Mouse (Mus musculus) kidney, postnatal 14 days (tissue): ENCODE measurements around the gene Kxd1.
A peak's percentile ranks its signal among the peaks of the same experiment; 100 is the strongest.
"Not testable (repeated sequence)": the region's sequence is repeated elsewhere in the genome, so short reads cannot be mapped to it uniquely, and the experiment has no call there.

Source experiments
- DNase-seq: peaks from one replicate; pipeline ENCODE4 v3.0.0; 2022; ENCODE audit warnings: mixed read lengths

The Kxd1 gene

DNA sequence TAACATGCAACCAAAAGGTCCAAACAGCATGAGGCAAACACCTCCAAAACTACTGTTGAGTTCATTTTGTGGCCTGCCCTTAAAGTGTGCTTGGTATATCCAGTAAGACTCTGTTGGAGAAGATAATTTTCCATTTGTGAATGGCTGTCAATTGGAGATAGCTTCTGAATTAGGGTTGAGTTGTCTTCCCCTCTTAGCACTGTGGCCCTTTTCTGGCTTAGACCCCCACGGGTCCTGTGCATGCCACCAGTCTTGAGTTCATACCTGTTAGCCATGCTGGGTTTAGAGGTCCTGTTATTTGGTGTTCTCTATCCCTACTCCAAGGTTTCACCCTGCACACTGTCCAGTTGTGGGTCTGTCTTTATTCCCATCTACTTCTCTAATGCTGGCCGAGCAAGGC is 16.0 kb downstream of the Kxd1 start:
- DNase-seq = no peak

DNA sequence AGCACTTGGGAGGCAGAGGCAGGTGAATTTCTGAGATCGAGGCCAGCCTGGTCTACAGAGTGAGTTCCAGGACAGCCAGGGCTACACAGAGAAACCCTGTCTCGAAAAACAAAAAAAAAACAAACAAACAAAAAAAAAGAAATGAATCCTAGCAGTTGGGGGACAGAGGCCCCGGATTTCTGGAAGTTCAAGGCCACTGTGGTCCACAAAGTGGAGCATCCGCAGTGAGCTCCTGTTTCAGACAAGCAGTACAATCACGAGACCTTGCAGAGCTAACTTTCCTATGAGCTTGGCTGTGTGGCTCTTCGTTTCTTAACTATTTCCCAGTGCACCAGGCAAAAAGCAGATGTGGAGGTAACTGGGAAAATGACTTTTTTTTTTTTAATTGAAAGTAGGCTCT is 16.6 kb downstream of the Kxd1 start:
- DNase-seq = not testable (repeated sequence)

- DNase-seq = peak; percentile 98
Observed at GRCm38 (mm10) chr8:70510228-70510915, 17.4 kb downstream of the Kxd1 start, which contains the start of gene Uba52. Uba52 (minus strand) TSS chr8:70510801.

DNA sequence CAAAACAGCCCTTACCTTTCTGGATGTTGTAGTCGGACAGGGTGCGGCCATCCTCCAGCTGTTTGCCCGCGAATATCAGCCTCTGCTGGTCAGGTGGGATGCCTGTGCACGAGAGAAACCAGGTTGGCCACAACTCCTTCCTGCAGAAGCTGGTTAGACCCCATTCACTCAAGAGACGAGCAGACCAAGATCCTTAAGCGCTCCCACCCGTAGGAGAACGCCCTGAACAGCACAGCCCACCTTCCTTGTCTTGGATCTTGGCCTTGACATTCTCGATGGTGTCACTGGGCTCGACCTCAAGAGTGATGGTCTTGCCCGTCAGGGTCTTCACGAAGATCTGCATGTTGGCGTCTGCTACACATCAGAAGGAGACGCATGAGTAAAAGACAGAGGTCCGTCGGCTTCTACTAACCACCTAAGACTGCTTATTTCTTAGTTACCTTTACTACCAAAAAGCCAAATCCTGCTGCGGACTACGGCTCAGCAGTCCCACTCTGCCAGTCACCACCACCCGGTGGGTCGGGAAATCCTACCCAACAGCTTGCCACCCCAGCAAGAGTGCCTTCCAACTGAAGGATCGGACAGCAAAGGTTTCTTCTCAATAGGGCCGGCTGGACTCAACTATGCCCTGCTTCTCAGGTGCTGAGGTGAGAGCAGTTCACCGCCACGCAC is 18.3 kb downstream of the Kxd1 start:
- DNase-seq = no peak

- DNase-seq = no peak
Observed at GRCm38 (mm10) chr8:70507027-70507393, 20.7 kb downstream of the Kxd1 start.

DNA sequence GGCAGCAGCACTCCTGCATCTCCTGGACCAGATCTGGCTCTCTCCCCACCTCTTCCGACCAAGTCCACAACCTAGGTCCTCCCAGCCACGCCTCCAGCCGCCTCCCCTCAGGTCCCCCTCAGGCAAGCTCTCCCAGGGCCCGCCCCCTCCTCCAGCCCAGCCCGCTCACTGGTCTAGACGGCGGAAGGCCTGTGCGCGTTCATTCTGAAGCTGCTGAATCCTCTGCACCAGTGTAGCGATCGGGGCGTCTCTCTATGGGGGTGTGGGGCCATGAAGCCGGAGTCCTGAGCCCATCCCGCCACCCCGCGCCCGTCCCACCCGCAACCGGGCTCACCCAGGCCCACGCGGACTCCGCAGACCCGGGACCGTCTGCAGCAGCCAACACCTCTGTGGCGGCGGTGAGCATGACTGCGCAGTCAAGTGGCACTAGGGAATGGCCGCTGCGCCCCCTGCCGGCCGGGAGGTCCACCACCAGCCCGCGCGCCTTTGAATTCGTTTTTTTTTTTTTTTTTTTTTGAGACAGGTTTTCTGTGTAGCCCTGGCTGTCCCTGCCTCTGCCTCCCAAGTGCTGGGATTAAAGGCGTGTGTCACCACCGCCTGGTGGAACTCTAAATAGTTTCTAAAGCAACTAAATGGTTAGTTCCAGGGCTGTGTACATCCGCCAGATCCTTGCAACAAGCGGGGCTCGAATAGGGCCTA is 21.3 kb downstream of the Kxd1 start, which contains the start of gene Rex1bd:
Rex1bd (minus strand) TSS at position 425 of the 699 bp plus-strand sequence.
- DNase-seq = peak; percentile 96

- DNase-seq = no peak
Observed at GRCm38 (mm10) chr8:70505698-70506327, 21.9 kb downstream of the Kxd1 start.

- DNase-seq = peak; percentile 80
Observed at GRCm38 (mm10) chr8:70504851-70505250, 22.9 kb downstream of the Kxd1 start.

DNA sequence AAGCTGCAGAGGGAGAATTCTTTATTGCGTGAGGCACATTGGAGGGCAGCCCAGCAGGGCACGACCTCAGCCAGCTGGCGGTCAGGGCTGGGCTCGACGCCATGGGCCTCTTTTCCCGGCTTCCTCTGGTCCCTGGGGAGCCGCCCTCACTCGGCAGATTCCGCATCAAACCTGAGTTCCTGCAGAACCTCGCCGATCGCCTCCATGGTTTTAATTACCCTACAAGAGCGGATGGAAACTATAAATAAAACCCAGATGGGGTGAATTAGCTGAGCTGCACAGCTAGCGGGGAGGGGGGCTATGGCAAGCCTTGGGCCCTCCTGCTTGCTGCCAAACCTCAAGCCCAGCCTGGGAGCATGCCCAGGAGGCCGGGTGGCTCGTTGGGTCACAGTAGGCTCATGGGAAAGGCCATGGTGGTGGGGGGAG is 23.5 kb downstream of the Kxd1 start:
- DNase-seq = peak; percentile 81

DNA sequence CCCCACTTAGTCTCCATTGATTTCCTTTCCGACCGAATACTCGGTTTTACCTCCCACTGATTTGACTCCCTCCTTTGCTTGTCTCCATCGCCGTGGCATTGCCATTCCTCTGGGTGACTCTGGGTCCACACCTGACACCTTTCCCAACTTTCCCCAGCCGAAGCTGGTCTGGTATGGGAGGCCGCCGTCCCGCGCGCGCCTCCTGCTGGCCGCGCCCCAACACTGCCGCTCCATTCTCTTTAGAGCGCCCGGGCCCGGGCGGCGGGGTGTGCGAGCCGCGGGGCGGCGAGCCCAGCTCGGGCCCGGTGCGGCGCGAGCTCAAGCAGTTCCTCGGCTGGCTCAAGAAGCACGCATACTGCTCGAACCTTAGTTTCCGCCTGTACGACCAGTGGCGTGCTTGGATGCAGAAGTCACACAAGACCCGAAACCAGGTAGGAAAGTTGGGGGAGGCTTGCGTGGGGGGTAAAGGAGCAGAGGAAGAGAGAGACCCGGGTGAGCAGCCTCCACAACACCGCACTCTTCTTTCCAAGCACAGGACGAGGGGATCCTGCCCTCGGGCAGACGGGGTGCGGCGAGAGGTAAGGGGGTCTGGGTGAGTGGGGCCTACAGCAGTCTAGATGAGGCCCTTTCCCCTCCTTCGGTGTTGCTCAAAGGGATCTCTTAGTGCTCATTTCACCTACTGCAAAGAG is 24.6 kb downstream of the Kxd1 start:
- peak; percentile 85 for DNase-seq

DNA sequence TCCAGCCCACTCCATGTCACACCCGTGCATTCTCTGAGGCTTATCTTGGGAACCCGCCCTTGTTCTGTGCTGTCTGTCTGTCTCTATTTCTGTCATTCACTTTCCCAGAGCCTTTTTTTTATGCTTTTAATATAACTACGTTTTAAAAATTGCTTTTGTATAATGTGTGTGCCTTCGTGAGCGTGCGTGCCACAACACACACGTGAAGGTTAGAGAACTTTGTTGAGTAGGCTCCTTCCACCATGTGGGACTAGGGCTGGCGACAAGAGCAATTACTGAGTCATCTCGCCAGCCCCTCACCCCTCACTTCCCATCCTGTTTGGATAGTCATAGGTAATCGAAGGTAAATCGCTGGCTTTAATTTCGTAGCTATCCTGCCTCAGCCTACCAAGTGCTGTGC is 25.2 kb downstream of the Kxd1 start:
- DNase-seq = no peak

DNA sequence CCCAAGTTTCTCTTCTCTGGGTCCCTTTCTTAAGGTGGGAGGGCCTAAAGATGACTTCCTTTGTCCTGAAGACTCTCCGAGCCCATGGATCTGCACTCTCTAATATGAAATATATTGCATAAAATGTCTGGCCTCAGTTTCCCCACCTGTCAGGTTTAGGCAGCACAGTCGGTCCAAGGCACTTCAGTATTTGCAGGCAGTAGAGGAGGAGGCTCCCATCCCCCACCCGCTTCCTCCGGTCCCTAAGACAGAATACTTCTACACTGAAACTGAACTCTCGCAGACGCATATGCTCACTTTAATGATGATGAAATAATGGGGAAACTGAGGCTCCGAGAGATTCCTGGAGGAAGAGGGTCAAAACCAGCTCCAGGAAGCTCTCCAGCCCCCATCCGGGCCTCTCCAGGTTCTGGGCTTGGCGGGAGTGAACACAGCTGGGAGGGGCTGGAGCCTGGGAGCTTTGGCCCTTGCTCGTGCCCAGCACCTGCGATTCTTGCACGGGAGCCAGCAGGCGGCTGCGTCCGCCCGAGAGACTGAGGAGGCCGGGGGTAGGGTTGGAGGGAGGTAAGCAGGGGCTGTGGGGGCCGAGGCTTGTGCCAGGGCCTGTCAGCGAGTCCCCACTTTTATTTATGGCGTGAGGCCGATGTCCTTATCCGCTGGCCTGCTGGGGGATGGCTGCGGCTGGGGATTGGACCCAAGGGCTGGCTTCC is 25.8 kb downstream of the Kxd1 start:
- peak; percentile 21 for DNase-seq

- DNase-seq = peak; percentile 34
Observed at GRCm38 (mm10) chr8:70500386-70501301, 27.1 kb downstream of the Kxd1 start.

DNA sequence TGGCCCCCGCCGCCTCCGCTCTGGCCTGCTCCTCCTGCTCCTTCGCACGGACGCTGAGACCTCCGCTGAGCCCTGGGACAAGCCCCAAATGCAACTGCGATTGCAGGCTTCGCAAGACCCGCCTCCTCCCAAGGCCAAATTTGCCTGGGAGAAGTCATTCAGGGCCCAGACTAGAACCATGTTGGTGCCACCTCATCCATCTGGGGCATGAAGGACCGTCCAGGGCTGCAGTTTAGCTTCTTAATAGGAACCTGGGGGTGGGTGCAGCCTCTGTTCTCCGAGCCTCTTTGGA is 32.0 kb downstream of the Kxd1 start:
- no peak for DNase-seq

DNA sequence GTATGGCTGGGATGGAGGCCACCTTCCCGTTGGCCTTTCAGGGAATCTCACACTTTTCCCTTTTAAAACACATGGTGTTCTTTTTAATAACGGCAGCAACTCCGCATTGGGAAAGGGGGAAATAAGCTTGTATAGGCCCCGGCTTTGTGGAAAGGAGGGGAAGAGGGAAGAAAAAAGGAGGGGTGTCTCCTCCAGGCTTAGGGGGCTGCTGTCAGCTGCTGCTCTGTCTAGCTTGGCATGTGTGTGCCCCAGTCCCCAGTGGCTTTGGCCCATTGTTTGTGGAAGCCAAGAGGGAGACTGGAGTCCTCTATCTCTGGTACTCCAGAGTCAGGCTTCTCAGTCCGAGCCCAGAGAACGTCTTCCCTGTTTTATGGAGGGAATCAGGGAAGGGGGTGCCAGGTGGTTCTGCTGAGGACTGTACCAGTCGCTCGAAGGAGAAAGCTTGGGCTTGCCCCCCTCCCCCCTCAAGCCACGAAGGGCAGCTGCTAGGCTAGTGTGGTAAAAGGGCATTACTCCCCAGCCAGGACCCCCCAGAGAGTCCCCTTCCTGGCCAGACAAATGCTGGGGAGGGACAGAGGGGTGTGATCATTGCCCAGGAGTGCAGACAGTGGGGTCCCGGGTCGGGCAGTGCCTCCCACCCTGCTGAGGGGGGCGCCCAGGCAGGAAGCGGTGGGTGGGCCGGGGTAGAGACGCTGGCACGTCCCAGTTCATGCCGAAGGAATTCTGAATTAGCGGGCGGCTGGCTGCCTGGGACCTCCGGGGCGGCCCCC is 32.6 kb downstream of the Kxd1 start:
- no peak for DNase-seq

- DNase-seq = no peak
Observed at GRCm38 (mm10) chr8:70494416-70494945, 33.3 kb downstream of the Kxd1 start.

DNA sequence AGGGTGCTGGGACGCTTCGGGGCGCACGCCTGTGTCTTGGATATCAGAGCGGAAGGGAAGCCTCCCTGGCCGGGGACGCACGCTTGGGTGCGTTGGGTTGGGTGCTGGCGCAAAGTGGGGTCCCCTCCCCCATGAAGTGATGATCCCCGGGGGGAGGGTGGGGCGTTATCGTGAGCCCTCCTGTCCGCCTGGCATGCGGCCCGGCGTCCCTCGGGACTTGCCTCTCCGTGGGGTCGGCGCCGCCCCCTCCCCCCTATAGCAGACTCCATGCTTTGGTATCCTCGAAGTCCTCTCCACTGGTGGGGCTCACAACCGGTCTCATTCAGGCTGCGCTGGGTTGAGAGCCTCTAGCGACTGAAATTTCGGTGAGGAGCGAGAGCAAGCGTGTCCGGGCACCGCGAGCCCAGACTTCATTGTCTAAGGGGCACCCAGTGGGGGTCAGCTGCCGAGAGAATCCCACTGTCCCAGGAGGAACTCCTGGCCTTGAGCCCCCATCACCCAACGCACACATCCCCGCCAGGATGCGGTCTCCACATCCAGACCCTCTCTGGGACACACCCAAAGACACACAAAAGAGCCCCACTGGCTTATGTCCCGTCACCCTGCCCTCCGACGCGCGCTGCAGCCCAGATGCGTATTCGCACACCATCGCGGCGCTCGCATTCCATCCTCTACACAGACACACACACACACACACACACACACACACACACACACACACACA is 33.9 kb downstream of the Kxd1 start:
- DNase-seq = no peak

DNA sequence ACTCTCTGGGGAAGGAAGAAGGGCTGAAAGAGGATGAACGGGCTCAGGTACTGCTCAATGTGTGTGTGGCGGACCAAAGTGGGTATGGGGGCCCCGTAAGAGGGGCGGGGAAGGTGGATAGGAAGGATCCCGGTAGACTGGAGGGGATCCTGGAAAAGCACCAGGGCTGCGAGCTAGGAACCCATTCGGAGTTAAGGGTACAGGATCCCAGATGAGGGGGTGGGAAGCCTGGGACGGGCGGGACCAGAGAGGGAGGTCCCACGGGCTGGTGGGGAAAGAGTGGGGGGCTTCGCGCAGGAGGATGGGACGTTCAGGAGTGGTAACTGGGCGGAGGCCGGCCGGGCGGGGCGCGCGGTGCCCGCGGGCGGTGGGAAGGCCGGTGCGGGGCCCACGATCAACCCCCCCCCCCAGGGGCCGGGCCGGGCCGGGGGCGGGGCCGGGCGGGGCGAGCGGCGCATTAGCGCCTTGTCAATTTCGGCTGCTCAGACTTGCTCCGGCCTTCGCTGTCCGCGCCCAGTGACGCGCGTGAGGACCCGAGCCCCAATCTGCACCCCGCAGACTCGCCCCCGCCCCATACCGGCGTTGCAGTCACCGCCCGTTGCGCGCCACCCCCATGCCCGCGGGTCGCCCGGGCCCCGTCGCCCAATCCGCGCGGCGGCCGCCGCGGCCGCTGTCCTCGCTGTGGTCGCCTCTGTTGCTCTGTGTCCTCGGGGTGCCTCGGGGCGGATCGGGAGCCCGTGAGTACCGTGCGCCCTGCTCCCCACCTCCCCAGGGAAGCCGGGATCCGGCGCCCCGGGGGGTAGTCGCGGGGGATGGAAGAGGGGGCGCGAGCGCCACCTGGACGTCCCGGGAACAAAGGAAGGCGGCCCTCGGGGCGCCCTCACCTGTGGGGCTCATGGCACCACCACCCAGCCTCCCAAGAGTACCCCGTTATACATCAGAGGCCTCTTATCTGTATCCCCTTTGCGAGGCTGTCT is 34.8 kb downstream of the Kxd1 start, which contains the start of gene Crlf1:
Crlf1 (plus strand) TSS at position 495 of the 977 bp plus-strand sequence.
- DNase-seq = no peak
